Mouse (Mus musculus) hindbrain, embryonic 15.5 days (tissue): ENCODE results near the gene Glra3. TPM values are rescaled to one million over a fixed set of nuclear protein-coding genes. Genes with fewer than 3 reads are reported as not detected.

Experiments
- ATAC-seq: fragments of 200-750 bp; cut with Nextera tagmentation; 2 replicates; pipeline ENCODE4 v1.8.0; 2017; ENCODE audit warnings: low read depth, moderate number of reproducible peaks, moderate TSS enrichment; ENCODE audit not compliant: low FRiP score
- H3K27ac ChIP-seq: fragments of 300-500 bp; sonication (generic); replicated peaks from 2 replicates; pipeline ENCODE4 v1.5.1; 2015; ENCODE audit warnings: mild to moderate bottlenecking, inconsistent platforms
- H3K27me3 ChIP-seq: fragments of 300-500 bp; sonication (generic); 2 replicates; pipeline ENCODE4 v1.6.1; 2015; ENCODE audit warnings: control low read depth, inconsistent platforms
- H3K36me3 ChIP-seq: fragments of 300-500 bp; sonication (generic); 2 replicates; pipeline ENCODE4 v1.6.1; 2015; ENCODE audit warnings: control low read depth, inconsistent platforms
- H3K4me1 ChIP-seq: fragments of 300-500 bp; sonication (generic); replicated peaks from 2 replicates; pipeline ENCODE4 v1.6.1; 2015; ENCODE audit warnings: control low read depth, inconsistent platforms
- H3K4me2 ChIP-seq: fragments of 300-500 bp; sonication (generic); 2 replicates; pipeline ENCODE4 v1.6.1; 2015; ENCODE audit warnings: moderate library complexity, mild to moderate bottlenecking, inconsistent platforms
- H3K4me3 ChIP-seq: fragments of 300-500 bp; sonication (generic); 2 replicates; pipeline ENCODE4 v1.5.1; 2015; ENCODE audit warnings: mild to moderate bottlenecking, inconsistent platforms
- H3K9ac ChIP-seq: fragments of 300-500 bp; sonication (generic); 2 replicates; pipeline ENCODE4 v1.6.1; 2015; ENCODE audit warnings: inconsistent platforms
- H3K9me3 ChIP-seq: fragments of 300-500 bp; sonication (generic); 2 replicates; pipeline ENCODE4 v1.6.1; 2016; ENCODE audit warnings: control low read depth, inconsistent platforms
- WGBS: fragments of 180-500 bp; shearing (Covaris S2); methylation state at CpG from one replicate; pipeline ENCODE4 v1.1.7; 2015; 5-methylcytosine and 5-hydroxymethylcytosine counted together
- polyA plus RNA-seq: library from polyadenylated mRNA; unstranded; fragments of >200 nt; fragmentation: Nextera tagmentation; extraction: Ambion mirVana; gene quantifications from 2 replicates; pipeline ENCODE4 v1.2.1, GENCODE M21; 2015

The Glra3 gene
- polyA plus RNA-seq = 1.6 and 1.7 TPM in 2 replicates

DNA sequence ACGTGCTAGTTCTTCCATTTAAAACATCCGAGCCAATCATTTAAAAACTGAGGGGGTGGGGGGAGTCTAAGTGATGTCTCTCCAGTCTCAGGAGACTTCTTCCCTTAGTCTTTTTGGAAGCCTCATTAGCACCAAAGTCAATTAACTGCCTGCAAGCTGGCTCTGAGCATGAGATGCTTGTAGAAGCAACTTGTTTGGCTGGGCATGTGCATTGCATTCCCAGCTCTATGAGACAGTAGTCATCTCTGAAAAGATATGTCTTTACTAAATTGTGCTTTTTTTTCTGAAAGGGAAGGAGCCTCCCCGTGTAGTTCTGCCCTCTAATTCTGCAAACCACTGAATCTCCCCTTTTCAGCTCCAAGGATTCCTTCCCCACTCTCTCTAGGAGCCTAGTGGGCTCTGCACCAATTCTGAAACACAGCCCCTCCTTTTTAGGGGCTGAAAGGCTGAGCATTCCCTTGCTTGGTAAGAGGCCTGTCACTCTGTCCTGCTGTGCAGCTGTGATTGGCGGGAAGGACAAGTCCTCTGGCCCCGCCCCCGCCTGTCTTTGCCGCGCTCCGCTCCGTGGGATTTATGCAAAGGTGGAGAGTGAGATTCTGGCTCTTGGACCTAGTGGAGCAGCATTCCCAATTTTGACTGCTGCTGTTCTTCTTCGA is at the start of gene Glra3:
TSS of gene Glra3 (plus strand) at position 591 of the 656 bp plus-strand sequence.
- Histone ChIP-seq H3K9me3 (no peaks in the 10 kb centered on the region), H3K27me3 (no peaks in the 10 kb centered on the region), H3K4me1 (peaks cover 7% of the 10 kb centered on the region; the same call in 1 of the 2 replicates), H3K27ac (peak within 1 kb of the TSS; percentile 68), H3K36me3 (no peaks in the 10 kb centered on the region), H3K4me2 (peak within 1 kb of the TSS; percentile 81), H3K9ac (peak within 1 kb of the TSS; percentile 45), H3K4me3 (peak within 1 kb of the TSS; percentile 49)
- WGBS = 8% methylated on average over 11 of the region's 11 CpGs
- peak; percentile 97 for ATAC-seq

DNA sequence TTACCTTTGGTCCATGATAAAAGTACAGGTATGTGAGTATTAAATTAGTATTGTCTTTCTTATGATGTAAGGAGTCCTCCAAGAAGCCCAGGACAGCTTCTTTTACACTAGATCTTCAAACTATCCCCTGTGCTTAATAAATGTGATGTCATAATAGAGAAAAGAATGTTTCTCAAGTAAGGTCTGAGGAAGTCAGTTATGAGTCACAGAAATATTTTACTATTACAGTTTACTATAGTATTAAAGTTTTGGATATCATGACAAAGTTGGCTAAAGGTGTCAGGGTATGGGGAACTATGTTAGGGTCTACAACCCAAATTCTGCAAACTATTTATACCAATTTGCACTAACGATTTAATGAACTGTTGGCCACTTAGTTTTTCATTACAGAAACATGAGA is 33.4 kb upstream of the Glra3 start, which contains the start of gene Adam29:
TSS of gene Adam29 (minus strand) at position 101 of the 400 bp plus-strand sequence.
- 84% methylated on average over 1 of the region's 1 CpGs for WGBS
- no peak for ATAC-seq
- H3K9ac ChIP-seq = no peak within 1 kb of the TSS

DNA sequence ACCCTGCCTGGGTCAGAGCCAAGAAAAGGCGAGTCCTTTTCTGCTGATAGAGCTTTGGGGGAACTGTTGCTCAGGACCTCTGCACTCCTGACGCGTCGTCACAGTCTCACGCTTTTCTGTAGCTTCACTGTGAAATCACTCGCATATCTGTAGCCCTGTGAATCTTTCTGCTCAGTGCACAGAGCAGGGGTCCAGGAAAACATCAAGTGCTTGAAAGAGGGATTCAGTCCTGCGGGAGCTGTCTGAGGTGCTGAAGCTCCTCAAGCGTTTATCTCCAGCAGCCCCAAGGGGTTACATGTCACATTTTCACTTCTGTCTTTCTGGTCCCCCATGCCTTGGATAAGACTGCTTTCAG is 243 bp downstream of the Glra3 start:
- Histone ChIP-seq H3K36me3 (no peaks in the 10 kb centered on the region), H3K4me2 (peak overlapping the region; percentile 81), H3K4me3 (peak overlapping the region; percentile 49), H3K4me1 (peaks cover 7% of the 10 kb centered on the region; the same call in 1 of the 2 replicates), H3K27ac (peak overlapping the region; percentile 68), H3K9me3 (no peaks in the 10 kb centered on the region), H3K27me3 (no peaks in the 10 kb centered on the region), H3K9ac (peak overlapping the region; percentile 45)
- peak; percentile 95 for ATAC-seq
- WGBS = 1% methylated on average over 8 of the region's 8 CpGs

More for the DNA sequence above, 33.4 kb upstream of the Glra3 start, which contains the start of gene Adam29:
- Histone ChIP-seq H3K9me3 (no peaks in the 10 kb centered on the region), H3K27me3 (no peaks in the 10 kb centered on the region), H3K36me3 (no peaks in the 10 kb centered on the region), H3K4me3 (no peak within 1 kb of the TSS), H3K27ac (no peak within 1 kb of the TSS), H3K4me2 (no peak within 1 kb of the TSS), H3K4me1 (no peaks in the 10 kb centered on the region)

DNA sequence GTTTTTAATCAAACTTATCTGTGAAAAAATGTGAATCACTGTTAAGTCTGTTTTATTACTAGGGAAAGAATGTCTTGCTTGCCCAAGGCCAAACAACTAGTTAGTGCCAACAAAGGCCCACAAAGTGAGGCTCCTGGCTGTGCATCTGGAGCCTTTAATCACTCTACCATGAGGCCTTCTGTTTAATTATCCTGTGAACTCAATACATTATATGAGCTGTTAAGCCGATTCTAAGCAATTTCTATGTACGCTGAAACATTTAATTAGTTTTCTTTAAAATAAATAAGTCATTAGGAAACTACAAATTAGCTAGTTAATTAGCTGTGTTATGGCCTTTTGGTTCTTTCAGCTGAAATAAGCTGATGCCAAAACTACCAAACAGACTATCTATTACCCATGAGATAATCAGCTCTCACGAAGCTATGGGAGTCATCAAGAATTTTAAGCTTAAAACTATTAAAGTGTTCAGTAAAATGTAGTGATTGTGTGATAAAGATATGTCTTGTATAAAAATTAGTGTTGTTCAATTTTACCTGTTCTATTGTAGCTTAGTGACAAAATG is 24.6 kb downstream of the Glra3 start:
- H3K9me3 ChIP-seq = no peaks in the 10 kb centered on the region
- no peaks in the 10 kb centered on the region for H3K36me3 ChIP-seq
- H3K4me2 ChIP-seq = no peak overlapping the region
- no peaks in the 10 kb centered on the region for H3K4me1 ChIP-seq
- no peak overlapping the region for H3K27ac ChIP-seq
- H3K9ac ChIP-seq = no peak overlapping the region
- 52% methylated on average over 3 of the region's 3 CpGs for WGBS
- H3K27me3 ChIP-seq = no peaks in the 10 kb centered on the region
- no peak; the same call in 1 of the 2 replicates for ATAC-seq
- no peak overlapping the region for H3K4me3 ChIP-seq

DNA sequence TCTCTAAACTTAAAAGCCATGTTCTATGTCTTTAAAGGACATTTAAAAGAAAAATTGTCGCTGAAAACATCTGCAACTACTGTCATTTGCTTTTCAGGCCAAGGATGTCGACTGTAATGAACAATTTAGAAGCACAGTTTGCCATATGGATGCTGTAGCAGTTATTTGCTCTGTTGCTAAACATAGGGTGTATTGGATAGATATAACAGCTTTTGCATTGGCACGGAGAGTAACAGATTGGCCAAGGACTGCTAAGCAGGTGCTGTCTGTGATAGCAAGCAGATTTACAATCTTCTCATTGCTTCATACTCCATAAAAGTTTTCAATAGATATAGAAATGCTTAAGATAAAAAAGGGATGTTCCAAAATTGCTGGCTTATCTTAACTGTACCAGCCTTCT is 57.6 kb downstream of the Glra3 start:
- H3K4me2 ChIP-seq = no peak overlapping the region
- H3K36me3 ChIP-seq = no peaks in the 10 kb centered on the region
- no peak overlapping the region for H3K4me3 ChIP-seq
- ATAC-seq = no peak
- 67% methylated on average over 3 of the region's 3 CpGs for WGBS
- no peaks in the 10 kb centered on the region for H3K9me3 ChIP-seq
- H3K27me3 ChIP-seq = no peaks in the 10 kb centered on the region
- H3K27ac ChIP-seq = no peak overlapping the region
- no peak overlapping the region for H3K9ac ChIP-seq
- H3K4me1 ChIP-seq = no peaks in the 10 kb centered on the region

DNA sequence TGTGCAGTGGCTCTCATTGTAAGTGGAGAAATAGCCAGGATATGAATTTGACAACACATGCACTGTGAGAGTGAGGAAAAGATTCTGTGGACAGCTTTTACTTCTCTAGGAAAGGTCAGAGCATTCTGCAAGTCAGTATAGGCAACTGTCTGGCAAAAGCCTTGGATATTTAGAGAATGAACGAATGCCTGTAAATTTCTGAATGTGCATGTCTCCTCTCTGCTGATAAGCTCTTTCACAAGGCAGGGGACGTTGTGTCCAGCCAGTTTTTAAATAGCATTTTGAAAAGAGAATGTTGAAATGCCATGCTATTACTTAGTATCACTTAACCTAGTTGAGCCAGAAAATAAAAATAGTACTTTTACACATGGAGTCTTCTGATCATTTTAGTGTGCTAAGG is 114.1 kb downstream of the Glra3 start:
- Histone ChIP-seq H3K4me1 (no peaks in the 10 kb centered on the region), H3K4me3 (no peak overlapping the region), H3K27me3 (no peaks in the 10 kb centered on the region), H3K27ac (no peak overlapping the region), H3K9ac (no peak overlapping the region), H3K4me2 (no peak overlapping the region), H3K9me3 (no peaks in the 10 kb centered on the region), H3K36me3 (no peaks in the 10 kb centered on the region)
- ATAC-seq = no peak
- WGBS = 79% methylated on average over 2 of the region's 2 CpGs

DNA sequence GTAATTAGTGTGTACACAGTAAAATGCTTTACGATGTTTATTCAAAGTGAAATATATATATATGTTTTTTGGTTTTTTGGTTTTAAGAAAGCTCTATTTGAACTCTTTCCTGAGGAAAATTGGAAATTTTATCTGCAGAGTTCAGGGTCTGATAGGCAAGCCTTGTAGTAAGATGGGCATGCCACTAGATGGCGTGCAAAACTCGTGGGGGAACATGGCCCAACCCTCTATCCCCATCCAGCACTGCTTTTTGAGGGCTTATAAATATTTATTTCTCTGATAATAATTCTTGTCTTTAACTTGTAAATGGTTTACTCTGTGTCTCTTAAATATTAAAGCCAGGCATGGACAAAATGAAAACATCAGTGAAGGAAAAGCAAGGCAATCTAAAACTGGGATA is 122.8 kb downstream of the Glra3 start:
- H3K9me3 ChIP-seq = no peaks in the 10 kb centered on the region
- ATAC-seq = no peak

DNA sequence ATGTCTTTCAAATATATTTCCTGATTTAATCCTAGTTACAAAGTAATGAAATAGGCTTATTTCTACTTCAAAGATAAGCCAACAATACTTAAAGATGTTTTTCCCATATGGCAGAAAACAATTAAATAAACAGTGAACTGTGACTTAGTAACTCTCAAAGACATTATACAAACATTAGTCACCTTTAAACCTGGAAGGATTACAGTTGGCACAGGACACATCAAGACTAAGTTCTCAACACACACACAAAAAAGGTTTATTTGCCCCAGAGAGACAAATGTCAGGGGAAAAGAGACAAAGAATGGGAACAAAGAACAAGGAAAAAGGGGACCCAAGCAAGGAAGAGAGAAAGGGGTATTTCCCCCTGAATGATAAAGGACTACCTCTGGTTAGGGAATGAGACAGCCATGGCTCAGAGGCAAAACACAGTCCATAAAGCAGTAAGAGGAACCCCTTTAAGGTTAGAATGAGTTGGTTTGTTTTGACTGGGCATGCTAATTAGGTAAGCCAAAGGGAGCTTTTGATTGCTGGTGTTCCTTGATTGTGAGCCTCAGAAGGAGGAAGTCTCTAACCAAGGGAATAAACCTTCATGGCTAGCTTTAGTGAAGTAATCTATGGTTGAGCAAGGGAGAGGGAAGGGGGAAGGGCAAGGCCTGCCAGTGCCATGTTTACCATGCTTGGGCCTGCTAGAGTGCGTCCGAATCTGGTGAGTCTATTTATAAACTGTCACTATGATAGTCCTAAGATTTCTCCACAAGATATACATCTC is 130.4 kb downstream of the Glra3 start:
- Histone ChIP-seq H3K4me3 (no peak overlapping the region), H3K27me3 (no peaks in the 10 kb centered on the region), H3K4me2 (no peak overlapping the region), H3K27ac (no peak overlapping the region), H3K9ac (no peak overlapping the region), H3K36me3 (no peaks in the 10 kb centered on the region), H3K4me1 (no peaks in the 10 kb centered on the region), H3K9me3 (no peaks in the 10 kb centered on the region)
- WGBS = 74% methylated on average over 2 of the region's 2 CpGs
- ATAC-seq = no peak

More for the DNA sequence above, 122.8 kb downstream of the Glra3 start:
- Histone ChIP-seq H3K9ac (no peak overlapping the region), H3K4me2 (no peak overlapping the region), H3K4me3 (no peak overlapping the region), H3K27me3 (no peaks in the 10 kb centered on the region), H3K4me1 (no peaks in the 10 kb centered on the region), H3K36me3 (no peaks in the 10 kb centered on the region), H3K27ac (no peak overlapping the region)
- 25% methylated on average over 3 of the region's 3 CpGs for WGBS

DNA sequence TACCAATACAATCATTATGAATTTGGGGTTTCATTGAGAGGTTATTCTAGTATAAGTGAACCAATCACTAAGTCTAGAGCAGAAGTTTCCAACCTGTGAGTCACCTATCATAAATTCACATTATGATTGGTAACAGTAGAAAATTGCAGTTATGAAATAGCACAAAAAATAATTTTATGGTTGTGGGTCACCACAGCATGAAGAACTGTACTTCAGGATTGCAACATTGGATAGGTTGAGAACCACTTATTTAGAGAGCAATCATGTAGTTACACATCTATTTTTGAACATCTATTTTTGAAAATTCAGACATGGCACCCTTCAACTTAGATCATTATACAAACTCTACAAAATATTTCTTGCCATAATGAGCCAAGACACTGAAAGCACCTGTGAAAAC is 143.4 kb downstream of the Glra3 start:
- Histone ChIP-seq H3K4me1 (no peaks in the 10 kb centered on the region), H3K4me2 (no peak overlapping the region)
- no peak for ATAC-seq

DNA sequence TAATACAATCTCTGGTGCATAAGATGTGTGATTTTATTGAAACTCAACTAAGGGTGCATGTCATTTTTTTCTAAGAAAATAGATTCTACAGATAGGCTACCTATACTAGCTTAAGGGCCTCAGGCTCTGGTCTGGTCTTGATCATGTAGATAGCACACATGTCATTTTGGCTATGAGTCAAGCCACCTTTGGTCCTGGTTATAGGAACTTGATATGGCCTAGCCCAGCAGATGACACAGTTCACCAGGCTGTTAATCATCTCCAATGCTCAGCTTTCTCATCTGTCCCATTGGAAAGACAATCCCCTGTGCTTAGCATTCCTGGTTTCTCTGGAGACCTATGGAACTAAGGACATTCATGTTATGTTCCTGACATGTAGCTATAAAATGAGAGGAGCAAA is 154.1 kb downstream of the Glra3 start:
- Histone ChIP-seq H3K4me3 (no peak overlapping the region), H3K27ac (no peak overlapping the region), H3K27me3 (no peaks in the 10 kb centered on the region), H3K36me3 (no peaks in the 10 kb centered on the region), H3K9me3 (no peaks in the 10 kb centered on the region), H3K9ac (no peak overlapping the region), H3K4me1 (no peaks in the 10 kb centered on the region), H3K4me2 (no peak overlapping the region)
- ATAC-seq = no peak

More for the DNA sequence above, 143.4 kb downstream of the Glra3 start:
- Histone ChIP-seq H3K27ac (no peak overlapping the region), H3K9me3 (no peaks in the 10 kb centered on the region), H3K36me3 (no peaks in the 10 kb centered on the region), H3K27me3 (no peaks in the 10 kb centered on the region), H3K9ac (no peak overlapping the region), H3K4me3 (no peak overlapping the region)

DNA sequence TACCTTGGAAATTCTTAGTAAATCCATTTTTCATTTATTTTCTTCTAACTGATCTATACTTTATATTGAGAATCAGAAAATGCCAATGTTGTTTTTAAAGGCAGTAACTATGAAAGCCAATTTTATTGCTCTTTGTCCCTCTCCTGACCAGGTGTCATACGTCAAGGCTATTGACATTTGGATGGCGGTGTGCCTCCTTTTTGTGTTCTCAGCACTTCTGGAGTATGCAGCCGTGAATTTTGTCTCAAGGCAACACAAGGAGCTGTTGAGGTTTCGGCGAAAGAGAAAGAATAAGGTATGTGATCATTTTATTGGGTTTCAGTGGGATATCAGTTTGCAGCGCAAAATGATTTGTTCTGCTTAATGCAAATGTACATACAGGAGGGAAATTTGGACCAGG is 170.0 kb downstream of the Glra3 start:
- WGBS = 85% methylated on average over 6 of the region's 6 CpGs
- Histone ChIP-seq H3K9ac (no peak overlapping the region), H3K27ac (no peak overlapping the region), H3K4me3 (no peak overlapping the region), H3K9me3 (no peaks in the 10 kb centered on the region), H3K36me3 (no peaks in the 10 kb centered on the region), H3K4me2 (no peak overlapping the region), H3K4me1 (no peaks in the 10 kb centered on the region), H3K27me3 (no peaks in the 10 kb centered on the region)
- ATAC-seq = no peak

DNA sequence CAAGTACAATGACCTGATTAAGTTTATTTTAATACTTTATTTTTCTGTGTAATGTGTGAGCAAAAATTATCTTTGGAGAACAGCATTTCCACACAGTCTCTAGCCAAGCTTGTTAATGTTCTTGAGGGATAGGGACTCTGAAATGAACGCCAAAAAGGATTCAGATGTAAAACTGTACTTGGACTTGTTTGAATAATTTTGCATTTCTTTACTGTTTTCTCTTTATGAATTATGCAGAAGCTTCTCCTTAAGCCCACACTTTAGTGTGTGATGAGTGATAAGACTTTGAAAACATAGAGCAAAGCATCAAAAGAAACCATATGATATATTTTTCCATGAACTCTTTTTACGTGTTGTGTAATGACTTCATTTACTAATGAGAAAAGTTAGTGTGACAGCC is 189.1 kb downstream of the Glra3 start:
- Histone ChIP-seq H3K4me1 (no peaks in the 10 kb centered on the region), H3K27me3 (no peaks in the 10 kb centered on the region), H3K4me3 (no peak overlapping the region), H3K36me3 (no peaks in the 10 kb centered on the region), H3K9me3 (no peaks in the 10 kb centered on the region), H3K4me2 (no peak overlapping the region), H3K27ac (no peak overlapping the region), H3K9ac (no peak overlapping the region)
- no peak for ATAC-seq
- WGBS = 79% methylated on average over 2 of the region's 2 CpGs
